Mouse (Mus musculus) ovary, adult 18-20 months (tissue): ENCODE measurements around the gene Amph.
"Not testable (repeated sequence)": the region's sequence is repeated elsewhere in the genome, so short reads cannot be mapped to it uniquely, and the experiment has no call there.

ENCODE experiments used
- DNase-seq: peaks from one replicate; pipeline ENCODE4 v3.0.0; 2022; ENCODE audit warnings: low spot score, mixed read lengths

Amph gene

DNA sequence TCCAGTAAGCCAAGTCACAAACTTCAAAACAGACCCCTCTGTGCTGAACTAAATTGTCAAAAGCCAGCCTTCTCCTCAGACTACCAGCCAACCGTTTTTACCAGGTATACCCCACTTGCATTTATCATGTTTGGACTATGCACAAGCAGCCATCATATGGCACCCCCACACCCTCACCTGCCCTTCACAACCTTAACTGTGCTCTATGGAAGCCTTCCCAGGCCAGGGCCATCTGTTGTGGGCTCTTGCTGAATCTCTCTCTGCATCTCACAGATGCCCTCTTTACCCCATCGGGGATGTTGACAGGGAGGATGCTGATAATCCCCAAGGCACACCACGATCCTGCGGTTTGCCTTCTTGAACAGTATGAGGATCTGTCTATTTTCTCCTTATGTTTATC is 77.9 kb downstream of the Amph start:
- no peak for DNase-seq

DNA sequence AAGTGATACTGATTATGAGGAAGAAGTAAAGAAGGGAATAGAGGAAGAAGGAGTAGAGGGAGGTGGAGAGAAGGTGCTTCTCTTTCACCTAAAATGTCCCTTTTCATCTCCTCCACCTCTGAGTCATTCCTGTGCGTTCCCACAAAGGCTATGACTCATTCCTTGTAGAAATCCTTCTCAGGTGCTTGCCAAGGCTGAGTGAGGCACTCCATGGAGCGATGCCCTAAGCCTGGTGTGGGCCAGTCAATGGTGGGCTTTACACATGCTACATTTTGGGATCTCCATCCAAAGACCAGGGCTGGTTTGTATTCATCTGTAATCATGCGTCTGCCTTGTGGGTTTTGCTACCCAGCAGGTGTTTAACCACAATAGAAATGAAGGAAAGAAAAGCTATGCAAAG is 78.9 kb downstream of the Amph start:
- DNase-seq = no peak

DNA sequence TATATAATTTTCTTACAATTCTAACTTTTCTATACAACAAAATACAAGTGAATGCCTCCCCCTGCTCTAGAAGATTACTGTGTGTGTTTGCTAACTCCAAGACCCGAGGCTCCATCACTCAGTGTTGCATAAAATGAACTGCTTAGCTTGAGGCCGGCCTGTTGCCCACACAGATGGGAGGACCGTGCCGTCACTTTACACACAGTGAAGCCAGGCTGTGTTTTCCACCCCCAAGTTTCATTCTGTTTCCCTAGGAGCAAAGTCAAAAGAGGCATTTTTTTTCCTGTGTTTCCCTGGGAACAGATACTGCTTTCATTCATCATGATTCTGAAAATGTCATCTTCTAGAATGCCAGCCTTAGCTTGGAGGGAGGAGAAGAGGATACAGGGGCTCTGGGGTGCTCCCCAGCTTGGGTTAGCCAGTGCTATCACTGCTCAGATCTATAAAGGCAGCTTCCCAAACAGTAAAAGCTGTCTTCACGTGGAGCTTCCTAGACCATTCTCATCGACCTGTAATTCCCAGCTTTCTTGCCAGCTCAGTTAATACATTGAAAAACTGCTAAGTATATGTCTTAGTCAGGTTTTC is 79.9 kb downstream of the Amph start:
- no peak for DNase-seq

- no peak for DNase-seq
These were observed 84.1 kb downstream of the Amph start for GRCm38 (mm10) chr13:19031916-19032688.

- no peak for DNase-seq
These were observed 104.1 kb downstream of the Amph start for GRCm38 (mm10) chr13:19052090-19052489.

- no peak for DNase-seq
These were observed 106.5 kb downstream of the Amph start for GRCm38 (mm10) chr13:19054504-19054903.

GRCm38 (mm10) chr13:19072261-19072660 is 124.3 kb downstream of the Amph start:
- DNase-seq = no peak

GRCm38 (mm10) chr13:19077427-19077826 is 129.4 kb downstream of the Amph start:
- no peak for DNase-seq

DNA sequence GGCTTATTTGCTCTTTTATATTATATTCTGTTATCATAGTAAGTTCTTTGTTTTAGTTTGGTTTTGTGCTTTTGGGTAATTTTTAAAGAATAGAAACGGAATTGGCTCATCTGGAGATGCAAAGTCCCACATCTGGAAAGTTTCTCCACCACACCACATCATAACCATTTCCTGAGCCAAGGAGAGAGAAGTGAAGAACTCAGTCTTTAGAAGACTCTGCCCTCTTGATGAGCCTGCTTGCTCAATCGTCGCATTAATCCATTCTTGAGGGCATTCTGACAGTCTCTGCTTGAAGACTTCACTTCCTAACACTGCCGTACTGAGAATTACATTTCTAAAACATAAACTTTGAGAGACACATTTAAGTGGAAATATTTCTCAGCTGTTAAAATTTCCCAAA is 133.9 kb downstream of the Amph start:
- DNase-seq = no peak

DNA sequence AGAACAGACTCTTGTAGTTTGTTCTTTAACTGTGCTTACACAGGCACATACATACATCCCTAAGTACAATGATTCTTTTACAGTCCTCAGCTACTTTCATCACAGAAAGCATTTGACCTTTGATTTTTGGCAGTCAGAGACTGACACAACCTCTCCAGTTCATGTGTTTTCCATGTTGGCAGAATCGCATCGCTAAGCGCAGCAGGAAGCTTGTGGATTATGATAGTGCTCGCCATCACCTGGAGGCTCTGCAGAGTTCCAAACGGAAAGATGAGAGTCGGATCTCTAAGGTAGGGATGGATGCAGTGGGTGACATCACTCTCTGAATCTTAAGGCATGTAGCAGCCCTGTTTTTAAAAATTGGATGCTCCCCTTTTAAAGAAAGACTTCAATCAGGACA is 146.6 kb downstream of the Amph start:
- no peak for DNase-seq

GRCm38 (mm10) chr13:19097117-19097516 is 149.1 kb downstream of the Amph start:
- DNase-seq = no peak

DNA sequence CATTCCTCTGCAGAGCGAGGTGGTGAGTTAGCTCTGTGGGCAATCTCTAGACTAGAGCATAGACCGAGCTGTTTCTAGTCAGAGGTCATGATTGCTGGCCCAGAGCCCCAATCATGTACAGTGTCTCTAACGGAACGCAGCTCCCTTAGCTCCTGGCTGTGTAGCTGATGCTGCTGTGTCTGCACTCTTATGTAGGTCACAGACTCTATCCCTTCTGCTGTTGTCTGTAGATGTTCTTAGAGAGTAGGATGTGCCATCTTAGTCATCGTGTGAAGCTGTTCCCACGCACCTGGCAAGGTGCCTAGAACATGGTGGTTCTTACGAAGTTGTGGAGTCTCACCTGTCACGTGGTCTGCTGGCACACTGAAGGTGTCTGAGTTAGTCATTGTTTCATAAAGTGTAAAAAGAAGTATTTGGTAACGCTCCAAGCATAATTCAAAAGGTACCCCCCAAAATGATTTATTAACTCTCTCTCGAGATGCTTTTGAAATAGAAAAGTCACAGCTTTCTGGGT is 153.9 kb downstream of the Amph start:
- no peak for DNase-seq

DNA sequence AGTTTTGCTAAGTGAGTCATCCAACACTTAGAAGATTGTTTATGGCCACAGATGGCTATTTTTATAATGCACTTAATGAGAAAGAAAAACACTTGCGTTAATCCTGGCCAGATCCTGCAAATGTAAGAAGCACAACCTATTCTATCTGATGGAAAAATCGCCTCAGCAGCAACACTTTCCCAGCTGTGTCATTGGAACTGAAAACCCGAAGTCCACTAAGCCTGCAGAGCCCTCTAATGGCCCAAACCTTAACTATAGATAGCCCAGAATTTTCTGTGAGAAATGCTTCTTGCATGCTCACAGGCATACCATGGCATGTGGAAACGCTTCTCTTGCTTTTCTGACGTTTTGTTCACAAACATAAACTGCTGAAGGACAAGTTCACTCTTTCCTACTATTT is 158.4 kb downstream of the Amph start:
- no peak for DNase-seq

DNA sequence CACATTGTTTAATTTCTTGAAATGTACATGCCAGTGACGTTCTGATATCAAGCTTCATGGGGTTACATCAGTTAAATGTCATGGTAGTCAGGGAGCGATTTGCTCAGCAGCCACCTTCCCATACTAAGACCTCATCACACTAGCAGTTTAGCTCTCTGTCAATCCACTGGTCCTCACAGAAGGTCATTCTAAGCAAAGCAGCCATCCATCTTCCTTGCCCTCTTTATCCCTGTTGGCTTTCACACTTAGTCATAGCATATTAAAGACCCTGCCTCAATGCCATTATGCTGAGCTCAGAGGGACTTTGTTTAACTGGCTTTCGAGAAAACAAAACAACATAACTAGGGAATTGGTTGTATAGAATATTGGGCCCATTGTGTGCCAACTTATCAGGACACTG is 161.3 kb downstream of the Amph start:
- DNase-seq = no peak

- no peak for DNase-seq
These were observed 165.3 kb downstream of the Amph start for GRCm38 (mm10) chr13:19113034-19113922.

GRCm38 (mm10) chr13:19114761-19115160 is 166.8 kb downstream of the Amph start:
- not testable (repeated sequence) for DNase-seq

GRCm38 (mm10) chr13:19126912-19127552 is 179.0 kb downstream of the Amph start:
- DNase-seq = no peak

- no peak for DNase-seq
These were observed 185.8 kb downstream of the Amph start for GRCm38 (mm10) chr13:19133833-19134232.

GRCm38 (mm10) chr13:19137212-19137611 is 189.2 kb downstream of the Amph start:
- no peak for DNase-seq

GRCm38 (mm10) chr13:19137932-19138331 is 189.9 kb downstream of the Amph start:
- DNase-seq = no peak

DNA sequence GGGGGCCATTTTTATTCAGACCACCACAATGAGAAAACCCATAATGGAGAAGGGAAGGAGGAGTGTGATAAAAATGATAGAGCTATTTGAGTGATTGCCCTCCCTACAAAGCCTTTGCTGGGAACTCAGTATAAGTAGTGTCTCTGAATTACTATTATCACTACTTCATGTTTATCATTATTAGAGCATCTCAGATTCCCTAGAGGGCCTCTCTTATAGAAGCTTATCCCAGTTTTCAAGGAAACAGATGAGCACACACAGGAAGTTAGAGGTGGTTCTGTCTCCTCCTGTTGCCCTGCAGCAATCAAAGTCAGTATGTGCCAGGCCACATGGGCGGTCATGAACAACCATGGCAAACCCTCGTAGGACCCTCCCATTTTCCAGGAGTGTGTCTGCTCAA is 190.5 kb downstream of the Amph start:
- DNase-seq = no peak

GRCm38 (mm10) chr13:19139104-19139503 is 191.1 kb downstream of the Amph start:
- no peak for DNase-seq
